In the genomic region with DNA sequence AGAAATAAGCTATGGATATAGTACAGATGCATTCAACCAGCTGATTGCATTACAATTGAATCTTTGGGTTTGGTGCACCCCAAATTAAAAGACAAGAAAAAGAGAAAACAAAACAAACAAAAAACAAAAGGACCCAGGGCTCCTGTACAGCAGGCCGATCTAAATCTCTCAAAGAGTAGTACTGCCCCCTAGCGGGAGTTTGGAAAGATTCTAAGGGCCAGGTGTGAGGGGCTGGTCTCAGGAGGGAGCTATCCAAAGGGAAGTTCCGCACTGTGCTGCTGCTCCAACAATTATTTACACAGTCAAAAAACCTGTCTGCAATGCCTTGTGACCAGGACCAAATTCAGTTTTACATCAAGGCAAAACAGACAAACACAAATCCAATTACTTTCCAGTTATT, we compare ENCODE assay signal across 8 mouse cellular contexts.
A peak's percentile ranks its signal among the peaks of the same experiment; 100 is the strongest.
DNase-seq lines count a peak whose midpoint lies in the region; ATAC-seq lines count a peak whose summit lies in the region.

No protein-coding gene starts in this region.

- no peaks in the 10 kb centered on the region for H3K36me3 ChIP-seq in heart, embryonic 11.5 days (ENCODE audit: control insufficient read depth, insufficient read depth, low read length)
- no peaks in the 10 kb centered on the region for H3K36me3 ChIP-seq in limb, embryonic 11.5 days (ENCODE audit: control insufficient read depth, insufficient read depth, low read length)
- H3K36me3 ChIP-seq in midbrain, embryonic 14.5 days (ENCODE audit: control insufficient read depth, insufficient read depth, low read length), result no peaks in the 10 kb centered on the region

- ATAC-seq in heart, embryonic 11.5 days (replicated peaks; ENCODE audit: insufficient number of reproducible peaks, low FRiP score, low TSS enrichment), result no peak
- ATAC-seq in limb, embryonic 11.5 days (ENCODE audit: insufficient number of reproducible peaks, low FRiP score, low TSS enrichment, low read depth), result 0 out of 2 replicates have a peak, but pooled peaks have one; percentile 70
- peak; percentile 81; the same call in 1 of the 2 replicates for ATAC-seq in midbrain, embryonic 14.5 days (ENCODE audit: low FRiP score, low TSS enrichment)

- H3K9ac ChIP-seq in heart, embryonic 11.5 days (ENCODE audit: low read depth, low read length), result no peak overlapping the region
- H3K9ac ChIP-seq in limb, embryonic 11.5 days (ENCODE audit: low read length), result no peak overlapping the region
- H3K9ac ChIP-seq in midbrain, embryonic 14.5 days (replicated peaks; ENCODE audit: low read length), result no peak overlapping the region

- H3K27me3 ChIP-seq in heart, embryonic 11.5 days (ENCODE audit: control insufficient read depth, insufficient read depth, low read length), result no peaks in the 10 kb centered on the region
- H3K27me3 ChIP-seq in limb, embryonic 11.5 days (ENCODE audit: control insufficient read depth, insufficient read depth, low read length), result no peaks in the 10 kb centered on the region
- no peaks in the 10 kb centered on the region for H3K27me3 ChIP-seq in midbrain, embryonic 14.5 days (ENCODE audit: control insufficient read depth, insufficient read depth, low read length)

- 11% methylated on average over 3 of the region's 3 CpGs for WGBS in heart, embryonic 11.5 days (ENCODE audit: insufficient replicate concordance)
- 4% methylated on average over 3 of the region's 3 CpGs for WGBS in limb, embryonic 11.5 days
- under 1% methylated on average over 3 of the region's 3 CpGs for WGBS in midbrain, embryonic 14.5 days

- H3K4me2 ChIP-seq in heart, embryonic 11.5 days, result no peak overlapping the region
- H3K4me2 ChIP-seq in limb, embryonic 11.5 days (ENCODE audit: low read depth, severe bottlenecking), result no peak overlapping the region
- no peak overlapping the region for H3K4me2 ChIP-seq in midbrain, embryonic 14.5 days (ENCODE audit: low read length)

- DNase-seq in heart, adult 11 months, result peak; percentile 96
- DNase-seq in cerebellum, adult 18-20 months, result peak; percentile 76
- peak; percentile 37 to 89 for DNase-seq in frontal cortex, adult 2 months (ENCODE audit: extremely low spot score in 1 of 2, low spot score in 1 of 2)
- peak; percentile 60 for DNase-seq in kidney, adult 18-20 months
- DNase-seq in limb, embryonic 11.5 days (ENCODE audit: low spot score), result peak; percentile 77
- DNase-seq in midbrain, embryonic 14.5 days, result peak; percentile 95
- peak; percentile 27 for DNase-seq in spleen, adult 12 weeks (ENCODE audit: low spot score)

- H3K9me3 ChIP-seq in heart, embryonic 11.5 days (replicated peaks; ENCODE audit: control insufficient read depth, low read length), result no peaks in the 10 kb centered on the region
- H3K9me3 ChIP-seq in limb, embryonic 11.5 days (ENCODE audit: control insufficient read depth, low read length), result no peaks in the 10 kb centered on the region
- H3K9me3 ChIP-seq in midbrain, embryonic 14.5 days (ENCODE audit: control insufficient read depth, low read length), result no peaks in the 10 kb centered on the region

- H3K4me1 ChIP-seq in heart, embryonic 11.5 days (ENCODE audit: control insufficient read depth, insufficient read depth, low read length), result no peaks in the 10 kb centered on the region
- no peaks in the 10 kb centered on the region for H3K4me1 ChIP-seq in limb, embryonic 11.5 days (ENCODE audit: control insufficient read depth, insufficient read depth, low read length)
- H3K4me1 ChIP-seq in midbrain, embryonic 14.5 days (ENCODE audit: control insufficient read depth, insufficient read depth, low read length), result peaks cover 16% of the 10 kb centered on the region

- no peak overlapping the region for H3K27ac ChIP-seq in heart, embryonic 11.5 days (ENCODE audit: low read depth, low read length)
- no peak overlapping the region for H3K27ac ChIP-seq in limb, embryonic 11.5 days (replicated peaks; ENCODE audit: low read depth, low read length)
- no peak overlapping the region for H3K27ac ChIP-seq in midbrain, embryonic 14.5 days (replicated peaks; ENCODE audit: low read depth, low read length)

- no peak overlapping the region for H3K4me3 ChIP-seq in heart, embryonic 11.5 days (ENCODE audit: low read depth, low read length)
- no peak overlapping the region for H3K4me3 ChIP-seq in limb, embryonic 11.5 days (ENCODE audit: low read depth, low read length)
- no peak overlapping the region for H3K4me3 ChIP-seq in midbrain, embryonic 14.5 days (replicated peaks; ENCODE audit: low read depth, low read length)

Comparison
In these comparisons a context has a peak if more than half of its experiments do, and no peak if none do; other contexts are left out.
1. DNase-seq: peak in every context shown above with its lines; median percentile 96 in heart, adult 11 months; 95 in midbrain, embryonic 14.5 days; 77 in limb, embryonic 11.5 days; 76 in cerebellum, adult 18-20 months; 63 in frontal cortex, adult 2 months; 60 in kidney, adult 18-20 months; 27 in spleen, adult 12 weeks.